Mouse (Mus musculus) olfactory bulb, adult 2 months (tissue): ENCODE measurements around the gene Epm2a.

Source experiments
- CTCF ChIP-seq: fragments of 200-500 bp; IDR thresholded peaks from 2 replicates; pipeline ENCODE4 v1.5.1; 2012; ENCODE audit warnings: low read depth, mild to moderate bottlenecking, low read length, moderate library complexity; ENCODE audit not compliant: insufficient read depth
- POLR2A ChIP-seq: fragments of 200-500 bp; IDR thresholded peaks from 2 replicates; pipeline ENCODE4 v1.6.1; 2012; ENCODE audit warnings: mild to moderate bottlenecking, low read depth, low read length, moderate library complexity; ENCODE audit not compliant: insufficient read depth

- TF ChIP-seq CTCF (no peak), POLR2A (no peak)
These were observed 96.1 kb downstream of the Epm2a start for GRCm38 (mm10) chr10:11439342-11439741.
